Mouse (Mus musculus): ENCODE data around the gene Gm21761.
"Not testable (repeated sequence)": the region's sequence is repeated elsewhere in the genome, so short reads cannot be mapped to it uniquely, and the experiment has no call there.

Gene Gm21761

GRCm38 (mm10) chr13:119929172-119929571 is at the start of gene Gm21761:
Gm21761 (minus strand) TSS chr13:119929272.
- not testable (repeated sequence) for DNase-seq (ENCODE audit: low spot score)

- not testable (repeated sequence) for DNase-seq (ENCODE audit: low spot score)
Observed at GRCm38 (mm10) chr13:119969163-119969562, 40.1 kb upstream of the Gm21761 start.

- DNase-seq (ENCODE audit: low spot score): not testable (repeated sequence)
Observed at GRCm38 (mm10) chr13:119968193-119968592, 39.1 kb upstream of the Gm21761 start.

GRCm38 (mm10) chr13:119965968-119966367 is 36.9 kb upstream of the Gm21761 start:
- DNase-seq (ENCODE audit: low spot score): not testable (repeated sequence)

- not testable (repeated sequence) for DNase-seq (ENCODE audit: low spot score)
Observed at GRCm38 (mm10) chr13:119965302-119965952, 36.4 kb upstream of the Gm21761 start.

GRCm38 (mm10) chr13:119962856-119963255 is 33.8 kb upstream of the Gm21761 start:
- DNase-seq (ENCODE audit: low spot score): not testable (repeated sequence)

- not testable (repeated sequence) for DNase-seq (ENCODE audit: low spot score)
Observed at GRCm38 (mm10) chr13:119955567-119955966, 26.5 kb upstream of the Gm21761 start.

GRCm38 (mm10) chr13:119955089-119955488 is 26.0 kb upstream of the Gm21761 start:
- DNase-seq (ENCODE audit: low spot score): not testable (repeated sequence)

GRCm38 (mm10) chr13:119950706-119951105 is 21.6 kb upstream of the Gm21761 start, which contains the start of gene B020031M17Rik:
B020031M17Rik (minus strand) TSS chr13:119950806.
- DNase-seq (ENCODE audit: low spot score): not testable (repeated sequence)

GRCm38 (mm10) chr13:119924597-119925340 is 4.3 kb downstream of the Gm21761 start:
- not testable (repeated sequence) for DNase-seq (ENCODE audit: low spot score)

GRCm38 (mm10) chr13:119916966-119917722 is 11.9 kb downstream of the Gm21761 start:
- DNase-seq (ENCODE audit: low spot score): not testable (repeated sequence)

- DNase-seq (ENCODE audit: low spot score): not testable (repeated sequence)
Observed at GRCm38 (mm10) chr13:119916449-119916848, 12.6 kb downstream of the Gm21761 start.

GRCm38 (mm10) chr13:119898549-119898948 is 30.5 kb downstream of the Gm21761 start:
- DNase-seq (ENCODE audit: low spot score): not testable (repeated sequence)

- not testable (repeated sequence) for DNase-seq (ENCODE audit: low spot score)
Observed at GRCm38 (mm10) chr13:119894685-119895084, 34.4 kb downstream of the Gm21761 start, which contains the start of gene Tcstv1. Tcstv1 (minus strand) TSS chr13:119894785.

- not testable (repeated sequence) for DNase-seq (ENCODE audit: low spot score)
Observed at GRCm38 (mm10) chr13:119886896-119887295, 42.2 kb downstream of the Gm21761 start.

- not testable (repeated sequence) for DNase-seq (ENCODE audit: low spot score)
Observed at GRCm38 (mm10) chr13:119864395-119864999, 64.6 kb downstream of the Gm21761 start.

- DNase-seq (ENCODE audit: low spot score): not testable (repeated sequence)
Observed at GRCm38 (mm10) chr13:119862399-119862798, 66.7 kb downstream of the Gm21761 start.

Measured in c-Kit-positive CD71-positive TER-119-positive erythroid progenitor cells, embryonic 14.5 days (primary cell).